Mouse (Mus musculus): ENCODE results near the gene Ankrd6.

Ankrd6 gene

GRCm38 (mm10) chr4:32770284-32770810, 180.3 kb downstream of the Ankrd6 start:
- DNase-seq (ENCODE audit: low spot score in 2 of 2) = no peak

GRCm38 (mm10) chr4:32768046-32768445, 182.6 kb downstream of the Ankrd6 start:
- no peak for DNase-seq (ENCODE audit: low spot score in 2 of 2)

GRCm38 (mm10) chr4:32767471-32767870, 183.2 kb downstream of the Ankrd6 start:
- no peak for DNase-seq (ENCODE audit: low spot score in 2 of 2)

- peak in 1 of 2 experiments; percentile 14 for DNase-seq (ENCODE audit: low spot score in 2 of 2)
Measured at GRCm38 (mm10) chr4:32757430-32757829, 193.2 kb downstream of the Ankrd6 start.

Data from frontal cortex, postnatal 25 days (tissue).